ENCODE assay signal across 26 mouse cellular contexts in the genomic region with DNA sequence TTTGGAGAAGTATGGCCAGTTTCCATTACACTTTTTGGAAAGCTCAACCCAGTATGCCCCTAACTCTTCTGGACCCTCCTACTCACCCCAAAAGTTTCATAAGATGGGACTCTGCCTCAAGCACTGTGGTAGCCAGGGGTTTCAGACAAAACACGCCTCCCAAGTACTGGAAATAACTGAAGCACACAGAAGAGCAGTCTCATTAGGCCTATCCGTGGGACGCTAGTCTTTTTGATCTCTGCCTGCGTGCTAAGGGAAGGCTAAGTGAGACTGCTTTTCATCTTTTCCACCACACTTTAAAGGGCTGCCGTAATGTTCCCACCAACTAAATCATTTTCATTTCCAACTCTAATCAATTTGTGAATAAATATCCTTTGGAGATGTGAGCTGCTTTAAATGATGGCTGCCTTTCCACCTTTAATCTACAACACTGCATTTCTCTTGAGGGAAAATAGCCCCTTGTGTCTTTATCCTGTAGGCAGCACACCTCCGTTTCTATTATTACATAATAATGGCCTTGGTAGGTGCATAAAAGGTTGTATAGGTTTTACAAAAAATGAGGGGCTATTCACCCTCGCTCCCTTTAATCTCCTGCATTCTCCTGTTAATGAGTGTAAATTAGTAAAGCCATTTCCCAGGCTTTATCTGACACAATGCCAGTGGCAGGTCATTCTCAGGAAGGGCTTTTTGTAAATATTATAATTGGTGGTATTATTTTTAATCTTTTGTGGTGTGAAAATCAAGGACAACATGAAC.
DNase-seq lines count a peak whose midpoint lies in the region; ATAC-seq lines count a peak whose summit lies in the region.
"Had no signal": no experiment of that assay in that cellular context is flagged by ENCODE, and none has a peak within 500 bp of the region (broad histone marks: within the 10 kb centered on the region; RNA-seq: fewer than 3 reads in every experiment).

No protein-coding gene starts in this region.

- no peaks in the 10 kb centered on the region for H3K36me3 ChIP-seq in forebrain, embryonic 12.5 days (replicated peaks)
- no peaks in the 10 kb centered on the region for H3K36me3 ChIP-seq in forebrain, embryonic 15.5 days
- no peaks in the 10 kb centered on the region for H3K36me3 ChIP-seq in midbrain, embryonic 15.5 days (replicated peaks)
- H3K36me3 ChIP-seq in midbrain, embryonic 10.5 days: no peaks in the 10 kb centered on the region
- H3K36me3 ChIP-seq in forebrain, embryonic 13.5 days (ENCODE audit: poor library complexity, severe bottlenecking): no peaks in the 10 kb centered on the region
- H3K36me3 ChIP-seq: embryonic facial prominence, embryonic 12.5 days; embryonic facial prominence, embryonic 15.5 days; heart, embryonic 10.5 days; heart, embryonic 13.5 days had no signal

- H3K9me3 ChIP-seq in forebrain, embryonic 12.5 days: no peaks in the 10 kb centered on the region
- no peaks in the 10 kb centered on the region for H3K9me3 ChIP-seq in forebrain, embryonic 15.5 days
- H3K9me3 ChIP-seq in midbrain, embryonic 15.5 days: no peaks in the 10 kb centered on the region
- no peaks in the 10 kb centered on the region for H3K9me3 ChIP-seq in midbrain, embryonic 10.5 days (replicated peaks)
- H3K9me3 ChIP-seq in forebrain, embryonic 13.5 days (replicated peaks): no peaks in the 10 kb centered on the region
- H3K9me3 ChIP-seq: embryonic facial prominence, embryonic 12.5 days; embryonic facial prominence, embryonic 15.5 days; heart, embryonic 10.5 days; heart, embryonic 13.5 days had no signal

- DNase-seq in midbrain, embryonic 10.5 days (ENCODE audit: low spot score): no peak
- DNase-seq in retina, embryonic 14.5 days (ENCODE audit: low spot score): peak; percentile 61
- DNase-seq in urinary bladder, adult 18-20 months (ENCODE audit: low spot score in 2 of 2): no peak
- DNase-seq in kidney, postnatal 36 days: no peak
- DNase-seq: adrenal gland, adult 8-10 months; adrenal gland, postnatal 25 days; cerebellum, adult 18-20 months; cerebellum, adult 9-10 months; cerebellum, postnatal 14 days; gastrocnemius, postnatal 10 days; gastrocnemius, postnatal 36 days; heart, adult 2 months; heart, postnatal 14 days; heart, postnatal 4 days had no signal

- no peak overlapping the region for H3K4me3 ChIP-seq in forebrain, embryonic 12.5 days (replicated peaks)
- H3K4me3 ChIP-seq in forebrain, embryonic 15.5 days: no peak overlapping the region
- no peak overlapping the region for H3K4me3 ChIP-seq in midbrain, embryonic 15.5 days
- H3K4me3 ChIP-seq in midbrain, embryonic 10.5 days: no peak overlapping the region
- H3K4me3 ChIP-seq in forebrain, embryonic 13.5 days: no peak overlapping the region
- H3K4me3 ChIP-seq: embryonic facial prominence, embryonic 12.5 days; embryonic facial prominence, embryonic 15.5 days; heart, adult 2 months; heart, embryonic 10.5 days; heart, embryonic 13.5 days had no signal

- no peak overlapping the region for H3K4me2 ChIP-seq in forebrain, embryonic 12.5 days
- no peak overlapping the region for H3K4me2 ChIP-seq in forebrain, embryonic 15.5 days (replicated peaks)
- no peak overlapping the region for H3K4me2 ChIP-seq in midbrain, embryonic 15.5 days
- H3K4me2 ChIP-seq in forebrain, embryonic 13.5 days: no peak overlapping the region
- H3K4me2 ChIP-seq: embryonic facial prominence, embryonic 12.5 days; embryonic facial prominence, embryonic 15.5 days; heart, embryonic 13.5 days; hindbrain, embryonic 14.5 days had no signal

- 0 out of 2 replicates have a peak overlapping the region, but pooled peaks have one; percentile 8 for H3K27ac ChIP-seq in forebrain, embryonic 12.5 days
- no peak overlapping the region for H3K27ac ChIP-seq in forebrain, embryonic 15.5 days (replicated peaks)
- H3K27ac ChIP-seq in midbrain, embryonic 15.5 days: no peak overlapping the region
- no peak overlapping the region for H3K27ac ChIP-seq in midbrain, embryonic 10.5 days (replicated peaks)
- no peak overlapping the region for H3K27ac ChIP-seq in forebrain, embryonic 13.5 days
- H3K27ac ChIP-seq: embryonic facial prominence, embryonic 12.5 days; embryonic facial prominence, embryonic 15.5 days; heart, adult 2 months; heart, embryonic 10.5 days; heart, embryonic 13.5 days; hindbrain, embryonic 14.5 days; hindbrain, postnatal 0 days had no signal

- H3K4me1 ChIP-seq in forebrain, embryonic 12.5 days: peaks cover 17% of the 10 kb centered on the region; the same call in 1 of the 2 replicates
- H3K4me1 ChIP-seq in forebrain, embryonic 15.5 days: peaks cover 19% of the 10 kb centered on the region
- no peaks in the 10 kb centered on the region for H3K4me1 ChIP-seq in midbrain, embryonic 15.5 days
- H3K4me1 ChIP-seq in midbrain, embryonic 10.5 days: peaks cover 5% of the 10 kb centered on the region
- peaks cover 21% of the 10 kb centered on the region for H3K4me1 ChIP-seq in forebrain, embryonic 13.5 days
- H3K4me1 ChIP-seq: embryonic facial prominence, embryonic 12.5 days; embryonic facial prominence, embryonic 15.5 days; heart, embryonic 10.5 days; heart, embryonic 13.5 days had no signal

- H3K9ac ChIP-seq in forebrain, embryonic 12.5 days: no peak overlapping the region
- no peak overlapping the region for H3K9ac ChIP-seq in forebrain, embryonic 15.5 days (replicated peaks)
- no peak overlapping the region for H3K9ac ChIP-seq in midbrain, embryonic 15.5 days
- no peak overlapping the region for H3K9ac ChIP-seq in forebrain, embryonic 13.5 days
- H3K9ac ChIP-seq: embryonic facial prominence, embryonic 12.5 days; embryonic facial prominence, embryonic 15.5 days; heart, embryonic 13.5 days; hindbrain, embryonic 14.5 days had no signal

- ATAC-seq in forebrain, embryonic 12.5 days (ENCODE audit: low FRiP score): peak; percentile 73; the same call in 1 of the 2 replicates
- no peak for ATAC-seq in forebrain, embryonic 15.5 days (replicated peaks)
- 0 out of 2 replicates have a peak, but pooled peaks have one; percentile 30 for ATAC-seq in midbrain, embryonic 15.5 days (replicated peaks)
- peak; percentile 48; the same call in 1 of the 2 replicates for ATAC-seq in forebrain, embryonic 13.5 days
- ATAC-seq: CD4-positive, CD25-positive, alpha-beta regulatory T cell, adult 4 months; hindbrain, postnatal 0 days; inflammation-experienced regulatory T-cells, adult 6 months had no signal

- peaks cover 35% of the 10 kb centered on the region for H3K27me3 ChIP-seq in forebrain, embryonic 12.5 days
- H3K27me3 ChIP-seq in forebrain, embryonic 15.5 days: peaks cover 15% of the 10 kb centered on the region; the same call in 1 of the 2 replicates
- H3K27me3 ChIP-seq in midbrain, embryonic 15.5 days (replicated peaks): no peaks in the 10 kb centered on the region
- H3K27me3 ChIP-seq in midbrain, embryonic 10.5 days (ENCODE audit: low read depth, poor library complexity, severe bottlenecking): no peaks in the 10 kb centered on the region
- peaks cover 35% of the 10 kb centered on the region for H3K27me3 ChIP-seq in forebrain, embryonic 13.5 days
- H3K27me3 ChIP-seq: embryonic facial prominence, embryonic 12.5 days; embryonic facial prominence, embryonic 15.5 days; heart, embryonic 13.5 days had no signal

- WGBS in forebrain, embryonic 12.5 days: 12% methylated on average over 7 of the region's 7 CpGs
- WGBS in forebrain, embryonic 15.5 days: 6% methylated on average over 7 of the region's 7 CpGs
- 36% methylated on average over 7 of the region's 7 CpGs for WGBS in midbrain, embryonic 15.5 days
- 54% methylated on average over 7 of the region's 7 CpGs for WGBS in midbrain, embryonic 10.5 days
- WGBS in forebrain, embryonic 13.5 days: 5% methylated on average over 7 of the region's 7 CpGs
